Mouse (Mus musculus) mammary gland, adult 2 months (tissue): ENCODE measurements around the gene Gm13769. TPM values are rescaled to one million over a fixed set of nuclear protein-coding genes. Genes with fewer than 3 reads are reported as not detected.

Experiments used
- polyA plus RNA-seq: library from polyadenylated mRNA; depleted of rRNA; stranded (reverse); fragments of >200 nt; gene quantifications from 2 replicates; pipeline ENCODE4 v1.2.3, GENCODE M21; 2012; ENCODE audit warnings: low replicate concordance; rRNA removed

Gm13769 gene
- not detected in 2 replicates for polyA plus RNA-seq

DNA sequence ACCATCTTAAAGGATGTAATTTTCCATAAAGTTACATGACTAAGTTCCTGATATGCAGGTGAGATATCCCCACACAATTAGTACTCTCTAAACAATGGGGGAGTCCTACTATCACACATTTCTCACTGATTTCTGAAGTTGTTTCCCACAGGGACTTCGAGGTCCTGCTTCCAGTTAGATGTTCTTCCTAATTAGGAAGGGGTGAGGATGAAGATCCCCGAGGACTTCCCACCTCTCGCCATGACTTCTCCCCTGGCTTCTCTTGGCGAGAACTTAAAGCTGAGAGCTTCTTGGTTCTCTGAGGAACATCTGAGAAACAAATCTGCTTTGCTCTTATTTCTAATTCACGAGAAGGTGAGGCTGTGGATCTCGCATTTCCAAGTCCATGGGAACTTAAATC lies at the start of gene Gm13769:
Gene Gm13769 (plus strand): TSS at position 301 of the 400 bp plus-strand sequence.

DNA sequence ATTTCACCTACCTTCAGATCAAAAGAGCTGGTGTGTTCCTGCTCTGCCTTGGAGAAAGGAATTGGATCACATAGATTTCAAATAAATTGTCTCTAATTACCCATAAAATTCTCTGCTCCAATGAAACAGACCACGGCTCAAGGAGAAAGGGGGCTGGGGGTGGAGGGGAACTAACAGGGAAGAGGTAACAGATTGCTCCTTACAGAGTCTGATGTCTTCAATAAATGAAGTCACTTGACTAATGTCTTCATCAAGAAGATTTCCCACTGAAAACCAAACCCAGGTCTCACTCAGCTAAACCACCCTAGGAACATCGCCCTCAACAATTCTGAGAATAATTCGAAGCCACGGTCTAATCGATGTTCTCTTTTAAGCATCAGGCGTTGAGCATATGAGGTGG lies 29.3 kb upstream of the Gm13769 start, which contains the start of gene Olfr1272:
Gene Olfr1272 (minus strand): TSS at position 101 of the 400 bp plus-strand sequence.

Other genes with a start within 250 kb of the Gm13769 start
- not detected in 2 replicates for gene Olfr1269, start 200.8 kb upstream of the Gm13769 start, polyA plus RNA-seq
- not detected in 2 replicates for gene Olfr32, start 179.9 kb upstream of the Gm13769 start, polyA plus RNA-seq
- gene Olfr1270, start 169.1 kb upstream of the Gm13769 start, polyA plus RNA-seq: not detected in 2 replicates
- not detected in 2 replicates for gene Olfr1506, start 97.7 kb upstream of the Gm13769 start, polyA plus RNA-seq
- not detected in 2 replicates for gene Olfr142, start 64.6 kb upstream of the Gm13769 start, polyA plus RNA-seq
- not detected in 2 replicates for gene Olfr1271, start 51.2 kb upstream of the Gm13769 start, polyA plus RNA-seq
- gene Olfr1272, start 29.4 kb upstream of the Gm13769 start, polyA plus RNA-seq: not detected in 2 replicates
- gene Olfr1274-ps, start 76.5 kb downstream of the Gm13769 start, polyA plus RNA-seq: not detected in 2 replicates